Mouse (Mus musculus) CD4-positive, CD25-positive, alpha-beta regulatory T cell, adult 2 months (primary cell): ENCODE measurements around the gene Mogat2.

ENCODE experiments used
- DNase-seq: peaks from one replicate; pipeline ENCODE4 v3.0.0-alpha.2; 2012; ENCODE audit warnings: low read depth, low spot score

Gene Mogat2

DNA sequence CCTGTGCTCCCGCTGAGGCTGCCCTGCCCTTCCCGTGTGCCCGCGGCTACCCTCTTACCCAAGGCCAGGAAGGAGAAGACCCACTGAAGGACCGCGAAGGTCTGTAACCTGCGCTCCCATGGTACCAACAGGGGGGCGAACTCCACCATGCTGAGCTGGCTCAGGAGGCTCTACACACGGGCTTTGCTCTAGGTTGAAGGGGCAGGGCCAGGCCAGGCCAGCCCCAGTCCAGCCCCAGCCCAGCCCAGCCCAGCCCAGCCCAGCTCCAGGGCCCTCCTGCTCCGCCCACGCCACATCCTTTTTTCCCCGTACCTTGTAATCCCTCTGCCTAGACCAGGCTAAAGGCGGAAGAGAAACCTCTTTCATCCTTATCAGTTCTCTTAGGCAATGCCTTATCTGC is at the start of gene Mogat2:
TSS of gene Mogat2 (minus strand) at position 203 of the 400 bp plus-strand sequence.
- peak; percentile 12 for DNase-seq

- DNase-seq: no peak
These were observed 48.9 kb upstream of the Mogat2 start for GRCm38 (mm10) chr7:99287287-99287686.

GRCm38 (mm10) chr7:99279586-99279985 is 41.2 kb upstream of the Mogat2 start:
- DNase-seq: no peak

- DNase-seq: no peak
These were observed 39.9 kb upstream of the Mogat2 start for GRCm38 (mm10) chr7:99278309-99278708.

GRCm38 (mm10) chr7:99276679-99277078 is 38.3 kb upstream of the Mogat2 start:
- DNase-seq: no peak

DNA sequence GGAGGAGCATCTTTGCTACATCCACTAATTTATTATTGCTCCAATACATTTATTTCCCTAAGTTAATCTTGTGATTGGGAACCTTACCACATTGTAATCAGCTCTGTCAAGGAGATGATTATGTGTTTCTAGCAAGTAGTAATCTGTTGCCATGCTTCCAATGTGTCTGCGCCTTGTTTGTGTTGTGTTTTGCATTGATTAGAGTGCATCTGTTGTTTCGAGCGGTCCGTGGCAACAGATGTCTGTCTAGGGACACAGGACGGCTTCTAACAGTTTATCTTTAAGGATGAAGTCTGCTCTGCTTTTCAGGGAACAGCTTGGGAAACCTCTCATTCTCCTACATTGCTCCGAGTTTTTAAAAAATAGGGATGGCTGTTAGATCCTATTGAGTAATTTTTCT is 36.7 kb upstream of the Mogat2 start:
- DNase-seq: no peak

- DNase-seq: no peak
These were observed 33.2 kb upstream of the Mogat2 start for GRCm38 (mm10) chr7:99271630-99272029.

DNA sequence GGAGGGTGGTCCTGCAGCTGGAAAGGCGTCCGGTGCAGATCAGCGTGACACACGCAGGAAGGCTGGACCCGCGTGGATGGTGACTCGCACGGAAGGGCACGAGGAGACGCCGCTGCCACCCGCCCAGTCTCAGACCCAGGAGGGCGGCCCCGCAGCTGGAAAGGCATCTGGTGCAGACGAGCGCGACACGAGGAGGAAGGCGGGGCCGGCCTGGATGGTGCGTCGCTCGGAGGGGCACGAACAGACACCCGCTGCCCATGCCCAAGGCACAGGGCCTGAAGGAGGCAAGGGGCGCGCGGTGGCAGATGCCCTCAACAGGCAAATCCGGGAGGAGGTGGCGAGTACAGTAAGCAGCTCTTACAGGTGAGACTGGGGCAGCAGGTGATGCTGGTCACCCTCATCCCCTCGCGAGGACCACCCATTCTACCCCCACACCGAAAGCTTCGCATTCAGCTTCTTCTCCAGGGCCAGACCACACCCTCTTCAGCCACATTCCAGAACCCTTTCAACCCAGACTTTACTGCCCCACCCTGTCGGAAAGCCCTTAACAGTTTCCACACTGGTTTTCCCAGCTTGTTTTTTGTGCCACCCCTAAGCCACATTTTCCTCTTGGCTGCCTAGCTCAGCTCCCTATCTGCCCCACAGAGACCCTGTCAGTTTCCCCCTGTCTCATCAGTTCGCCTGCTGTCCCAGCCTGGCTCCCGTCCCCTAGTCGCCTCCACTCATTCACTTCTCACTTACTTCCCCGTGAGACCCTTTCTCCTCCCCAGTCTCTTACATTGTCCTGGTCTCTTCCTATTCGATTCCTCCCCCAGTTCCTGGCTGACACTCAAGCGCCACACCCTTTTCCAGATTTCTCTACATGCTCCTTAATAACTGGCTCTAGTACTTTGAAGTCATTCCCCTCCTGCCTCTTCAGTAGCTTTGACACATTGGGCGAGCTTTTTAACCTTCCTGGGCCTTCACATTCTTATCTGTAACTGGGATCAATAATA is 30.8 kb upstream of the Mogat2 start:
- peak; percentile 40 for DNase-seq

DNA sequence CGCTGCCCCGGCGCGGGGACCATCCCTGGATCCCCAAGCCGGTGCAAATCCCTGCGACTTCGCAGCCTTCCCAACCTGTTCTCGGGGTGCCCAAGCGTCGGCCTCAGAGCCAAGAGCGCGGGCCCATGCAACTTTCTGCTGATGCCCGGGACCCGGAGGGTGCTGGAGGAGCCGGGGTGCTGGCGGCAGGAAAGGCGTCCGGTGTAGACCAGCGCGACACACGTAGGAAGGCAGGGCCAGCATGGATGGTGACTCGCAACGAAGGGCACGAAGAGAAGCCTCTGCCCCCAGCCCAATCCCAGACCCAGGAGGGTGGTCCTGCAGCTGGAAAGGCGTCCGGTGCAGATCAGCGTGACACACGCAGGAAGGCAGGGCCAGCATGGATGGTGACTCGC is 30.1 kb upstream of the Mogat2 start:
- peak; percentile 43 for DNase-seq

DNA sequence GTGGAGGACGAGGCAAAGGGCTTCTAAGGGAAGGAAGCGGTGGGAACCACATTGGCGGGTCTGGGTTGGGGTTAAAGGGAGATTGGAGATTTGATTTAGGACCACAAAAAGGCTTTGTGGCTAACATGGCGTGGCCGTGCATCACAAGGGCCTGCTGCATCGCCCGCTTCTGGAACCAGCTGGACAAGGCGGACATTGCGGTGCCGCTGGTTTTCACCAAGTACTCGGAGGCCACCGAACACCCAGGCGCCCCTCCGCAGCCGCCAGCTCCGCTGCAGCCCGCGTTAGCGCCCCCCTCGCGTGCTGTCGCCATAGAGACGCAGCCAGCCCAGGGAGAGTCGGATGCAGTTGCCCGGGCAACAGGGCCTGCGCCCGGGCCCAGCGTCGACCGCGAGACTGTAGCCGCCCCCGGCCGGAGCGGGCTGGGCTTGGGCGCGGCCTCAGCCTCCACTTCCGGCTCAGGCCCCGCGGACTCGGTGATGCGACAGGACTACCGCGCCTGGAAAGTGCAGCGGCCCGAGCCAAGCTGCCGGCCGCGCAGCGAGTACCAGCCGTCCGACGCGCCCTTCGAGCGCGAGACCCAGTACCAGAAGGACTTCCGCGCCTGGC is 29.6 kb upstream of the Mogat2 start:
- DNase-seq: peak; percentile 71

DNA sequence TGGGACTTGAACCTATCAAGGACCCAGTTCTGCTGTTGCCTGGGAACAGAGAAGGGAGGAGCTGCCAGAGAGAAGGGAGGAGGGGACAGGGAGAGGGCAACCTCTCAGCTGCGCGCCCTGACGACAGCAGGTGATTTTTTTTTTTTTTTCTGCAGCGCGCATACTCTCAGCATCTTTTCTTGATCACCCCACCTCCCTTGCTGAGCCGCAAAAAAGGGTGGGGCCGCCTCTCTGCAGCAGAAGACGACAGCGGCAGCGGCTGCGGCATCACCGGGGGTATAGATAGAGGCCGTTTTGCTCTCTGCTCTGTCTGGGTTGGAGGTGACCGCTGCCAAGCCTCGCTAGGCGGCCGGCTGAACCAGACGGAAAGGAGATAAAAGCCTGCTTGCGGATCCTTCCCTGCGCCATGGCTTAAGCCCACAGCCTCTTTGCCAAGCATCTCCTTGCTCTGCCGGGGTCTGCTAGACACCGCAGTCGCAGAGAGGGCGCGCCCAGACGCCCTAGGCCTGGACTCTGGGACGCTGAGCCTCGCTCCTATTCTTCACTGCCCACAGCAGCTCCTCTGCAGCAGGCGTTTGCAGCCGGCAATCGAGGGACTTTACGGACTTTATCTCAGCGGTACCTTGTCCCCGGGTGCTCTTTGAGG is 29.0 kb upstream of the Mogat2 start, which contains the start of gene Map6:
TSS of gene Map6 (plus strand) at position 197 of the 646 bp plus-strand sequence.
- DNase-seq: peak; percentile 85

- no peak for DNase-seq
These were observed 26.2 kb upstream of the Mogat2 start for GRCm38 (mm10) chr7:99264597-99264996.

- no peak for DNase-seq
These were observed 25.1 kb upstream of the Mogat2 start for GRCm38 (mm10) chr7:99263509-99263908.

DNA sequence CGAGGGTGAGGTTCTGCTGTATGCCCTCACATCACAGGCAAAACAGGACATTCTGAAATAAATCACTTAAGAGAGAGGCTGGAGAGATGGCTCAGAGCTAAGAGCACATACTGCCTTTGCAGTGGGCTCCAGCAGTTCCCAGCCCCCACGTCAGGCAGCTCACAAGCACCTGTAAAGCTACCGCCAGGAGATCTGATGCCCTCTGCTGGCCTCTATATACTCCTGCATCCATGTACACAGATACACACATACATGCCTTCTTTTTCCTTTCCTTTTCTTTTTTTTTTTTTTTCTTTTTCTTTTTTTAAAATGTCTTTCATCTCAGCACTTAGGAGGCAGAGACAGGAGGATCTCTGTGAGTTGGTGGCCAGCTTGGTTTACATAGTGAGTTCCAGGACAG is 23.5 kb upstream of the Mogat2 start:
- DNase-seq: peak; percentile 23

DNA sequence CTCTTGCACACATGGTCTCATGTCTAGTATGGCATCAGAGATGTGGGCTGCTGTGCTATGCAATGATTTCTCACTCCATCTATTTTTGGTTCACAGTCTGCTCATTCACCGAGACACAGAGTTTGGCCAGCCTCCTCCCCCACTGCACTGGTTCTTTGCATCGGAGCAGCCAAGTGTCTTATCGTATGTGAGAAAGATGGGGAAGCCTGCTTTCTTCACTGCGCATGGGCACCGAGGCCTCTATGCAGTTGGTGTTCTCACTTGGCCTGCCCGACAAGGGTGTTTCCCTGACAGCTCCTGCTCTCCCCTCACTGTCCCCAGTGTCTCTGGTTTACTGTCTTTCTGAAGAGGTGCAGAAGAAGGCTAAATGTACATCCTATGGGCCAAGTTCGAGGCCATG is 16.6 kb upstream of the Mogat2 start:
- DNase-seq: no peak

GRCm38 (mm10) chr7:99250386-99250785 is 12.0 kb upstream of the Mogat2 start:
- DNase-seq: no peak

DNA sequence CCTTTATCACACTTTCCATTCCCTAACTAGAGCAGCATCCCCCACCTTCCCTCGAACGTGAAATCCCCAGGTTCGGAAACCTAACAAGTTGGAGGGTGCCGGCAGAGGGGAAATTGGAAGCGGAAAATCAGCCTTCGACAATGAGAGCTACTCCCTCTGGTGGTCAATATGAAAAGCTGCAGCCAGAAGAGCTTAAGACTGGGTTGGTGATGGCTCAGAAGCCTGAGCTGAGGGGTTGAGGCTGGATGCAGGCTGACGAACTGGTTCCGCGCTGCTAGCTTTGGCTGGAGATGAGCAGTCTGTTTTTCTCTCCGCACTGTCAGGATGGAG is 11.1 kb upstream of the Mogat2 start:
- peak; percentile 75 for DNase-seq

DNA sequence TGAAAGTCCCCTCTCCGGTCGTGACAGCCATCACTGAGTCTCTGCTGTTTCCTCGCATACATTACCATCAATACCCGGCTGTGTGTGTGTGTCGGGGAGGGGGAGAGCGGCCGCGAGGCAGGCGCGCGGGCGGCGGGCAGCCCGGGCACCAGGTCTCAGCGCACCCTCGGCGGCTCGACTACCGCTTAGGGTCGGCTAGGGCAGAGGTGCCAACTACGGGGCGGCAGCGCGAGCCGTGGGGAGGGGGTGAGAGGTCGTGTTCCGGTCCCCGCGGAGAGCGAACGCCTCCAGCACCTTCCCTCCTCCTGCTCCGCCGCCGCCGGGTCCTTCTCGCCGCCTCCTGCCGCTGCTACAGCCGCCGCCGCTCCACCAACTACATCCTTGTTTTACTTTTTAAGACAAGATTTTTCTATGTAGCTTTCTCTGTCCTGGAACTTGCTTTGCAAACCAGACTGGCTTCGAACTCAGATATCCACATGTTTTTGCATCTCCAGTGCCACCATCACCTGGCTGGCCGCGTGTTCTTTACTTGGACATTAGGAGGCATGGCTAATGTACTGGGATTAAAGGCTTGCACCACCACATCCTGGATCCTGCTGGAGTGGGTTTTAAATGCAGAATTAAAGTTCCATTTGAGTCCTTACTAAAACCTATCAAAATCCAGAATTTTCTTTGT is 10.6 kb upstream of the Mogat2 start:
- DNase-seq: peak; percentile 53

DNA sequence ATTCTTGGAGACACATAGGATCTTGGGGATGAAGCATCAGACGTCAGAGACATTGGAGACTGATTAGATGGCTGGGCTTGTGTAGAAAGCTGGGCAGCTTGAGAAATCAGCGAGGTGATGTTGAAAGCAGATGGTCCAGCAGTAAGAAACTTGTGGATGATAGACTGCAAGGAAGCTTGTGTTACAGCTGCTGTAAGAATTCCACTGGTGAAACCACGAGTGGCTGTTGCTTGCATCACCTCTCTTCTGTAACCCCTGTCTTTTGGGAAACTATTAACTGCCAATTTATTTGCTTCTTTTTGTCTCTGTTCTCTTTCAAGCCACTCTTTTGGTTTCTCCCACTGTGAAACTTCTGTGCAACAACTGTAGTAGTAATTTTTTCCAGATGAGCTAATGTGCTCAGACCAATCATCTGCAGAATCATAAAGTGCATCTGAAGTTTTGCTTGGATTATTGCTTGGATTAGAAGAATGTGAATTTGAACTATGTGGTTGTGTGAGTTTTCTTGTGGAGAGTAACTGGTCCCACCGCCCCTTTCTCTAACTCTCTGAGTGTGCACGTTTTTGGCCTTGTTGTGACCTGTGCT is 9.8 kb upstream of the Mogat2 start:
- DNase-seq: no peak

GRCm38 (mm10) chr7:99242097-99242496 is 3.7 kb upstream of the Mogat2 start:
- DNase-seq: no peak

- DNase-seq: no peak
These were observed 1.3 kb downstream of the Mogat2 start for GRCm38 (mm10) chr7:99236888-99237660.
